Mouse (Mus musculus): ENCODE data around the gene Bcl6. TPM values are rescaled to one million over a fixed set of nuclear protein-coding genes. Genes with fewer than 3 reads are reported as not detected.

The Bcl6 gene
- total and polyA plus RNA-seq, 2 experiments from 2014 or later: 0.25 to 2.8 TPM

DNA sequence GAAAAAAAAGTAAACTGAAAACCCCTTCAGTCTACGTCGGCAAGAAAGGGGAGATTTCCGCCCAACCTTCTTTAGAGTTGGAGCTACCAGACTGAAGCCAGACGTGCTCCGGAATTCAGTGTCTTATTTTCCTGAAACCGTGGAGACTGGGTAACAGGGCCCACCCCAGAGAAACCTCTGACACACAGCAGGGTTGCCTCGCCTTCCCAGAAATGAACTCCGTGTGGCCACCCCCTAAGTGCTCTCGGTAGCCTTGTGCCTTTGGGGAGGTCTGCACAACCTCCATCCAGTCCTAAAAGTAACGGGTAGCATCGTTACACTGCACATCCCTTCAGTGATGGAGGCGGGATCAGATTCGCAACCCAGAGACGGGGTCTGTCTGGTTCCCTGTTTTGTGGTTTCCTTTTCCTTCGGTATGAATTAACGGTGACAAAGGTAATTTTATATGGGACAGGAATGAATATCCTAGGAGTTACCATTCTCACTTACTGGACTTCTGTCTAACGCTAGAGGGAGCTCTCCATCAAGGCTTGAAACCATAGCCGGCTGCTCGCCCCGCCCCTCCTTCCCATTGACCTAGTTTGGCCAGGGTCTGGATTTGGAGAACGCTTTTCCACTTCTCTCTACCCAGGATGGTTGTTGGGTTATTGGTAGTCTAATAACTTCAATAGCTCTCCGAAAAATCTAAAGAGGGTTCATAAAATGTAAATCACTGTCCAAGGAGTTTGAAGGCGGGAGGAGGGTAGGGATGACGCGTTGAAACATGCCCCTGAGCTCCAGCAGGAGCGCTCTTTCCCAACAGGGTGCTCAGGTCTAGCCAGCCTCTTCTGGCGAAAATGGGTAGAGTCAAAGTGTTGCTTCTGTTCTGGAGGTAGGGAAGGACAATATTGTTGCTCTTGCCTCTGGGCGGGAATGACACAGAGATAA is 6.5 kb downstream of the Bcl6 start:
- peak; percentile 76 for TF ChIP-seq CTCF (IDR thresholded peaks at IDR 0.05; ENCODE audit: low read depth)
- no peak for TF ChIP-seq EP300 (IDR thresholded peaks at IDR 0.05; ENCODE audit: low read depth)
- ATAC-seq (ENCODE audit: insufficient read depth, low read depth) (peak; percentile 74), DNase-seq (ENCODE audit: low spot score) (peak; percentile 93)
- H3K27me3 ChIP-seq (ENCODE audit: control insufficient read depth, insufficient read depth, low read length): no peaks in the 10 kb centered on the region
- H3K36me3 ChIP-seq (replicated peaks; ENCODE audit: control insufficient read depth, insufficient read depth, low read length): no peaks in the 10 kb centered on the region
- peak overlapping the region; percentile 81 for H3K27ac ChIP-seq (ENCODE audit: low read depth)
- H3K4me3 ChIP-seq (ENCODE audit: low read depth, low read length): peak overlapping the region; percentile 62
- H3K4me1 ChIP-seq (ENCODE audit: control insufficient read depth, insufficient read depth): peaks cover 19% of the 10 kb centered on the region
- 4% methylated on average over 28 of the region's 28 CpGs for WGBS
- H3K4me2 ChIP-seq (ENCODE audit: low read depth, low read length): peak overlapping the region; percentile 97
- H3K9ac ChIP-seq (replicated peaks; ENCODE audit: low read depth, low read length): peak overlapping the region; percentile 58
- no peaks in the 10 kb centered on the region for H3K9me3 ChIP-seq (replicated peaks; ENCODE audit: control insufficient read depth, low read length)

DNA sequence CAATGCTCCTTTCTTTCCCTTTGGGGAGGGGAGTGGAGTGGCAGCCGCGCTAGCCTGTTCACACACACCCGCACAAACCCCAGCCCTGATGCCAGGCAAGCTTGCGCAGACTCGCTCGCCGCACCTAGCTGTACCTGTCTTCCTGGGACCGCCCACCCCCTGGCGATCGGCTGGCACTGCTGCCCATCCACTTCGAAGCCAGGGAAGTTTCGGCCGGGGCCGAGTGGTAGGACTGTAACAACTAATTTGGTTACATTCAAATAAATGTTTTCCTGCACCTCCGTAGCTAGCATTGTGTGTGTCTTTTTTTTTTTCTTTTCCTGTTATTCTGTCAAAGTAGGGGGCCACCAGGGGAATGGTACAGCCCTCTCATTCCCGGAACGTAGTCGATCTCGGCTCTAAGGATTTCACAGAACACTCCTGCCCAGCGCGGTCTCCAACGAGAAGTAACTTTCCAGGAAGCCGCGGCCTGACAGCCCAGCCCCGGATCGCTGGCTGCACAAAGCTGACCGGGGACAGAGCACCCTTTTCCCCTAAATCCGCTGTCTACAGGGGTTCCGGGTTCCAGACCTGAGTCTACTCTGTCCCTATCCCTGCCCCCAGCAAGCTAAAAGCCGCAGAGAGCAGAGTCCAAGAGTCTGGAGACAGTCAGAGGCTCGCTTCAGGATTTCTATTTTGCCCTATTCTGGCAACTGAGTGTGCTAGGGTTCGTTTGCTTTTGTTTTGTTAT is 7.5 kb downstream of the Bcl6 start:
- TF ChIP-seq EP300 (IDR thresholded peaks at IDR 0.05; ENCODE audit: low read depth) (no peak), CTCF (IDR thresholded peaks at IDR 0.05; ENCODE audit: low read depth) (no peak)
- no peak for DNase-seq (ENCODE audit: low spot score)
- H3K4me3 ChIP-seq (ENCODE audit: low read depth, low read length): peak overlapping the region; percentile 62
- peak overlapping the region; percentile 58 for H3K9ac ChIP-seq (replicated peaks; ENCODE audit: low read depth, low read length)
- H3K4me1 ChIP-seq (ENCODE audit: control insufficient read depth, insufficient read depth): peaks cover 19% of the 10 kb centered on the region
- H3K27ac ChIP-seq (ENCODE audit: low read depth): no peak overlapping the region
- peak overlapping the region; percentile 97 for H3K4me2 ChIP-seq (ENCODE audit: low read depth, low read length)
- H3K27me3 ChIP-seq (ENCODE audit: control insufficient read depth, insufficient read depth, low read length): no peaks in the 10 kb centered on the region
- no peak for ATAC-seq (ENCODE audit: insufficient read depth, low read depth)
- H3K36me3 ChIP-seq (replicated peaks; ENCODE audit: control insufficient read depth, insufficient read depth, low read length): no peaks in the 10 kb centered on the region
- 2% methylated on average over 30 of the region's 32 CpGs for WGBS
- no peaks in the 10 kb centered on the region for H3K9me3 ChIP-seq (replicated peaks; ENCODE audit: control insufficient read depth, low read length)

DNA sequence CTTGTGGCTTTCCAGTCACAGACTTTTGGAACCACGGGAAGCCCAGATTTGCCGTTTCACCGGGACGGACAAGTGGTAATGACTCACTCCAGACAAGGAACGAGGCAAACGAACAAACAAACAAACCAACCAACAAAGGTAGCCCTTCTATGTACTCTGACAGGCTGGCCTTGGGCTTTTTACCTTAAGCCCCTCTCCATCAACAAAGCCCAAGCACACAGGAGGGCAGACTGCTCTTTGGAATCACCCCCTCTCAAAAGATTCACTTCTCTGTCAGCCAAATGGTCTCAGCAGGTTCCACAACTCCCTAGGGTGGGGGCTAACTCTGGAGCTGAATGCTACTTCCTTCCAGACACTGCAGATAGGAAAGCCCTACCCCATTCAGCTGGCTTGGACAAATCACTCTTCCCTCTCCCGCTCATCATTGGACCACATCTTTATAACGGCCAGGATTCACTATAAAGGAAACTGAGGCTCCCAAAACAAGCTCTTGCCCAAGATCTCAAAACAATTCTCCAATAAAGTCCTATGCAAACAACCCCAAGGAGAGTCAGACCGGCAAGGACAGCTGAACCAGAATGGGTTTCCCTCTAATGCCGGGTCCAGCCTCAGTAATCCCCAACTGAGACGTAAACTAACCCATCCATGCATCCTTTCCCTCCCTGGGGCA is 8.3 kb downstream of the Bcl6 start:
- WGBS: 35% methylated on average over 11 of the region's 11 CpGs
- DNase-seq (ENCODE audit: low spot score): no peak
- Histone ChIP-seq H3K9ac (replicated peaks; ENCODE audit: low read depth, low read length) (peak overlapping the region; percentile 58), H3K27me3 (ENCODE audit: control insufficient read depth, insufficient read depth, low read length) (no peaks in the 10 kb centered on the region), H3K9me3 (replicated peaks; ENCODE audit: control insufficient read depth, low read length) (no peaks in the 10 kb centered on the region), H3K4me2 (ENCODE audit: low read depth, low read length) (peak overlapping the region; percentile 97), H3K4me3 (ENCODE audit: low read depth, low read length) (peak overlapping the region; percentile 62), H3K27ac (ENCODE audit: low read depth) (no peak overlapping the region), H3K4me1 (ENCODE audit: control insufficient read depth, insufficient read depth) (peaks cover 11% of the 10 kb centered on the region; the same call in 1 of the 2 replicates), H3K36me3 (replicated peaks; ENCODE audit: control insufficient read depth, insufficient read depth, low read length) (no peaks in the 10 kb centered on the region)
- no peak for ATAC-seq (ENCODE audit: insufficient read depth, low read depth)
- no peak for TF ChIP-seq EP300 (IDR thresholded peaks at IDR 0.05; ENCODE audit: low read depth)
- no peak for TF ChIP-seq CTCF (IDR thresholded peaks at IDR 0.05; ENCODE audit: low read depth)

DNA sequence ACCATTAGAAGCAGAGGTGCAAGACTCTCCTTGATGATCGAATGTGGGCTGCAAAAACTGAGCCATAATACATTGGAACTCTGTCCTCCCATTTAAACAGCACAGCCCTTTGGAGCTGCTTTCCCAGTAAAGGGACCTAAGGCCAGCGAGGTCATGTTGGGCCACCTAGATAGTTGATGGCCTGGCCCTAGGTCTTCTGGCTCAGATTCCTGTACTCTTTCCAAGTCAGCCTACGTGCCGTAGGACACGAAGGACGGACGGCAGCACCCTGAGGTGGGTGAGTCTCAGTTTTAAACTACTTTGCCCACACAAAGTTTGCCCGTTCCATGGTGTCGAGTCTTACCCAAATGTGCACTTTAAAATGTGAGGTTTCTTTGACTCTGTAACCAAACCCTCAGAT is 9.2 kb downstream of the Bcl6 start:
- no peaks in the 10 kb centered on the region for H3K36me3 ChIP-seq (replicated peaks; ENCODE audit: control insufficient read depth, insufficient read depth, low read length)
- H3K9ac ChIP-seq (replicated peaks; ENCODE audit: low read depth, low read length): no peak overlapping the region
- 80% methylated on average over 9 of the region's 9 CpGs for WGBS
- no peak overlapping the region for H3K4me3 ChIP-seq (ENCODE audit: low read depth, low read length)
- ATAC-seq (ENCODE audit: insufficient read depth, low read depth): no peak
- peaks cover 11% of the 10 kb centered on the region; the same call in 1 of the 2 replicates for H3K4me1 ChIP-seq (ENCODE audit: control insufficient read depth, insufficient read depth)
- no peak overlapping the region for H3K4me2 ChIP-seq (ENCODE audit: low read depth, low read length)
- no peaks in the 10 kb centered on the region for H3K27me3 ChIP-seq (ENCODE audit: control insufficient read depth, insufficient read depth, low read length)
- H3K27ac ChIP-seq (ENCODE audit: low read depth): no peak overlapping the region
- DNase-seq (ENCODE audit: low spot score): no peak
- no peak for TF ChIP-seq CTCF (IDR thresholded peaks at IDR 0.05; ENCODE audit: low read depth)
- TF ChIP-seq EP300 (IDR thresholded peaks at IDR 0.05; ENCODE audit: low read depth): no peak
- H3K9me3 ChIP-seq (replicated peaks; ENCODE audit: control insufficient read depth, low read length): no peaks in the 10 kb centered on the region

DNA sequence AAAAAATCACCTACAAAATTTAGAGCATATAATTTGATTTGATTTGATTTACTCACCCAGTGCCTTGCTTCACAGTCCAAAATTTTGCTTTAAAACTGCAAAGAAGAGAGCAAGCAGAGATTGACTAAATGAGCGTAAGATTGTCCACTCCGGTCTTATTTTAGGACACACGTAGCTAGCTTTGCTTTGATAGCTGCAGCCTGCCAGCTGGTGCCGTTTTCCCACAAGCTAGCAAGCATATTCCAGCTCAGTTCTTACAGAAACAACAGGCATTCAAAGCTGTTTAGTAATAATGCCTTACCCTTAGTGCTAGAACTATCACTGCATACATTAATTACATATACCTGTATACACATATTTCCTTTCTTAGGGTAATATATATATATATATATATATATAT is 10.2 kb downstream of the Bcl6 start:
- 56% methylated on average over 4 of the region's 4 CpGs for WGBS
- H3K4me3 ChIP-seq (ENCODE audit: low read depth, low read length): no peak overlapping the region
- no peak for DNase-seq (ENCODE audit: low spot score)
- no peaks in the 10 kb centered on the region for H3K36me3 ChIP-seq (replicated peaks; ENCODE audit: control insufficient read depth, insufficient read depth, low read length)
- no peak for ATAC-seq (ENCODE audit: insufficient read depth, low read depth)
- TF ChIP-seq CTCF (IDR thresholded peaks at IDR 0.05; ENCODE audit: low read depth) (no peak), EP300 (IDR thresholded peaks at IDR 0.05; ENCODE audit: low read depth) (no peak)
- H3K9me3 ChIP-seq (replicated peaks; ENCODE audit: control insufficient read depth, low read length): no peaks in the 10 kb centered on the region
- no peak overlapping the region for H3K27ac ChIP-seq (ENCODE audit: low read depth)
- no peak overlapping the region for H3K4me2 ChIP-seq (ENCODE audit: low read depth, low read length)
- H3K4me1 ChIP-seq (ENCODE audit: control insufficient read depth, insufficient read depth): peaks cover 6% of the 10 kb centered on the region; the same call in 1 of the 2 replicates
- H3K27me3 ChIP-seq (ENCODE audit: control insufficient read depth, insufficient read depth, low read length): no peaks in the 10 kb centered on the region
- H3K9ac ChIP-seq (replicated peaks; ENCODE audit: low read depth, low read length): no peak overlapping the region
